Mouse (Mus musculus) liver, embryonic 16.5 days (tissue): ENCODE measurements around the gene Eml5. TPM values are rescaled to one million over a fixed set of nuclear protein-coding genes. Genes with fewer than 3 reads are reported as not detected.

Experiments
- polyA plus RNA-seq: library from polyadenylated mRNA; unstranded; fragments of >200 nt; fragmentation: Nextera tagmentation; extraction: Ambion mirVana; gene quantifications from 2 replicates; pipeline ENCODE4 v1.2.1, GENCODE M21; 2015

The Eml5 gene
- polyA plus RNA-seq, 1 experiment from 2014 or later: 0.37 TPM

Other genes with a start within 250 kb of the Eml5 start
- 2.2 and 2.9 TPM in 2 replicates for gene Ptpn21, start 164.1 kb downstream of the Eml5 start, polyA plus RNA-seq
- gene Zc3h14, start 154.5 kb downstream of the Eml5 start, polyA plus RNA-seq: 30.8 and 31.8 TPM in 2 replicates
- 2.2 and 2.3 TPM in 2 replicates for gene Ttc8, start 19.1 kb upstream of the Eml5 start, polyA plus RNA-seq